Mouse (Mus musculus): Measurements from ENCODE around the gene Zeb2.

DNA sequence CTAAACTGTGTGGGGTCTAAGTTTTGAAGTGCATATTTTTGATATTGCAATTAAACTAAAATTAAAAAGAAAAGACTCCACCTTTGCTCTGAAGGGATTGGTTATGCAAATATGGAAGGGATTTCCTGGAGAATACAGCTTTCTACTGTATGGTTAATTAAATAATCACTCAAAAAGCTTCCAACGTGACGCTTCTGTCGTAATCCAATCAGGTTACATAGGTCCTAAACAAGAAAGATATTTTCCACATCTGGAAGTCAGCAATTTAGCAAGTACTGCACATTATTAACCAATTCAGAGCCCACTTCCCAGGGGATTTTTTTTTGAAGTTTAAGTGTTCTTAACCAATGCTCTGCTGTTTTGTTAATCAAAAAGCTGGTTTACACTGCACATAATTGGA lies 3.3 kb downstream of the Zeb2 start:
- TF ChIP-seq GATA1 (IDR thresholded peaks at IDR 0.05; ENCODE audit: borderline replicate concordance, low read length) = no peak
- no peak for TF ChIP-seq FLI1 (IDR thresholded peaks at IDR 0.05; ENCODE audit: low read length)
